Mouse (Mus musculus) lung, adult 2 months (tissue): Measurements from ENCODE around the gene Pde10a. TPM values are rescaled to one million over a fixed set of nuclear protein-coding genes. Genes with fewer than 3 reads are reported as not detected.

Experiments
- DNase-seq: peaks from one replicate; pipeline ENCODE4 v3.0.0; 2022
- H3K4me1 ChIP-seq: fragments of 200-500 bp; 2 replicates; pipeline ENCODE4 v1.6.1; 2011; ENCODE audit warnings: low read length; ENCODE audit not compliant: control insufficient read depth, insufficient read depth
- H3K4me3 ChIP-seq: fragments of 200-500 bp; replicated peaks from 2 replicates; pipeline ENCODE3; 2011; ENCODE audit warnings: low read depth, mild to moderate bottlenecking, control low read depth, low read length; ENCODE audit errors: extremely low read depth
- CTCF ChIP-seq: fragments of 200-500 bp; IDR thresholded peaks from 2 replicates; pipeline ENCODE4 v1.5.1; 2011; ENCODE audit warnings: mild to moderate bottlenecking, low read length, control low read depth; ENCODE audit not compliant: insufficient read depth
- POLR2A ChIP-seq: fragments of 200-500 bp; IDR thresholded peaks from 2 replicates; pipeline ENCODE4 v1.6.1; 2011; ENCODE audit warnings: low read depth, mild to moderate bottlenecking, control low read depth, low read length, borderline replicate concordance; ENCODE audit errors: extremely low read depth
- WGBS: fragments of 180-500 bp; shearing (Covaris S2); methylation state at CpG from one replicate; pipeline ENCODE4 v1.1.7; 2018; 5-methylcytosine and 5-hydroxymethylcytosine counted together
- polyA plus RNA-seq: library from polyadenylated mRNA; depleted of rRNA; stranded (reverse); fragments of >200 nt; gene quantifications from 2 replicates; pipeline ENCODE4 v1.2.3, GENCODE M21; 2012

The Pde10a gene
- polyA plus RNA-seq, 1 experiment = 0.62 TPM

DNA sequence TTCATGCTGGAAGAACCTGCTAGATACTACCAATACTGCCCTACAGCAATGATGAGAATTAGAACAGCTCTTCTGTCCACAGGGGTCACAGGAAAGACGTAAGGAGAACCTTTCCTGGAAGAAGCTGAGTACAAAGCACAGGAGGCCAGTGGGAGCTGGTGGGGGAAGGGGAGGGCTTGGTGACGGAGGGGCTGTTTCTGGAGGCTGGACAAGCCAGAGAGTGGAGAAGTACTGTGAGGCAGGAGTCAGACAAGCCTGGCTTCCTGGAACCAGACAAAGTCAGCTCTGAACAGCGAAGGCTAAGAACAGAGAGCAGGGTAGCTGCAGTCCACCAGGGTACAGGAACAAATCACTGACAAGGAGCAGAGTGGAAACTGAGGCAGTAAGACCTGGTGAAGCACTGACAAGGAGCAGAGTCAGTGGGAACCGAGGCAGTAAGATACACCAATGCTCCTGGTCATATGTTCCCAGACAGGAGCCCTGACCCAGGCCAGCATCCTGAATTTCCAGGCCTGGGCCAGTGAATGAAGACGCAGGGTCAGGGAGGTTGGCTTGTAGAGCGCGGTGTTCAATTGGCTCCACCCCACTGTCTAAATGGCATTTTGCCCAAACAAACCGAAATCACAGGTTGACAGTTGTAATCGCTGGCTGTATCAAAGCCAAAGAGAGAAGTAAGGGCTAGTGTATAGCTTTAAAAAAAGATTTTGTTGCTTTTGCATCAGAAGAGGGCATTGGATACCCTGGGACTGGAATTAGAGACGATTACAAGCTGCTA is 314.3 kb downstream of the Pde10a start:
- 69% methylated on average over 10 of the region's 10 CpGs for WGBS
- Histone ChIP-seq H3K4me3 (no peak overlapping the region), H3K4me1 (peaks cover 5% of the 10 kb centered on the region)
- no peak for TF ChIP-seq POLR2A
- no peak for TF ChIP-seq CTCF
- no peak for DNase-seq

DNA sequence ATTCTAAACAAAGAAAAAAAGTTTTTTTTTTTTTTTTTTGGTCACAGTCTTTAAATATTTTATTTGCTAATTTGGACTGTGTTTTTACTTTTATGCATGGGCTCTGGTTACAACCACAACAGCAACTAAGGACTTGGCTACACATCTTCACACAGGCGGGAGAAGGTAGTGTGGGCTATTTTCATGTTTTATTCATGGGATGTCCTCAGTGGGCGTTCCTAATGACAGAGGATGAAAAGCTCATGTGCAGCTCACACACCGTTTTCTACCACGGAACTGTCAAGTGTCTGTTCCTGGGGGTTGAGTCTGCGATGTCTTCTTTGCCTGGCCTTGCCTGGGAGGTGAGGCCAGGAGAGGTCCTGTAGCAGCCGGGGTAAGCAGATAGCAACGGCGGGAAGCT is 315.9 kb downstream of the Pde10a start:
- DNase-seq = no peak
- 90% methylated on average over 8 of the region's 8 CpGs for WGBS
- no peak overlapping the region for H3K4me3 ChIP-seq
- H3K4me1 ChIP-seq = peaks cover 5% of the 10 kb centered on the region
- no peak for TF ChIP-seq POLR2A

- peaks cover 5% of the 10 kb centered on the region for H3K4me1 ChIP-seq
Measured at GRCm38 (mm10) chr17:8841897-8842540, 316.8 kb downstream of the Pde10a start.

GRCm38 (mm10) chr17:8842662-8843061 is 317.5 kb downstream of the Pde10a start:
- TF ChIP-seq CTCF = no peak
- Histone ChIP-seq H3K4me1 (peaks cover 5% of the 10 kb centered on the region), H3K4me3 (no peak overlapping the region)
- 50% methylated on average over 4 of the region's 4 CpGs for WGBS
- no peak for DNase-seq

More at GRCm38 (mm10) chr17:8841897-8842540, 316.8 kb downstream of the Pde10a start:
- no peak overlapping the region for H3K4me3 ChIP-seq
- DNase-seq = no peak
- WGBS = 53% methylated on average over 8 of the region's 8 CpGs
- TF ChIP-seq CTCF (no peak), POLR2A (no peak)

- Histone ChIP-seq H3K4me3 (no peak overlapping the region), H3K4me1 (no peaks in the 10 kb centered on the region)
- TF ChIP-seq POLR2A (no peak), CTCF (no peak)
- no peak for DNase-seq
- WGBS = 87% methylated on average over 7 of the region's 7 CpGs
Measured at GRCm38 (mm10) chr17:8843941-8844340, 318.8 kb downstream of the Pde10a start.

- WGBS = 46% methylated on average over 6 of the region's 6 CpGs
- no peaks in the 10 kb centered on the region for H3K4me1 ChIP-seq
- TF ChIP-seq CTCF (no peak), POLR2A (no peak)
- no peak for DNase-seq
- no peak overlapping the region for H3K4me3 ChIP-seq
Measured at GRCm38 (mm10) chr17:8846506-8846905, 321.3 kb downstream of the Pde10a start.

DNA sequence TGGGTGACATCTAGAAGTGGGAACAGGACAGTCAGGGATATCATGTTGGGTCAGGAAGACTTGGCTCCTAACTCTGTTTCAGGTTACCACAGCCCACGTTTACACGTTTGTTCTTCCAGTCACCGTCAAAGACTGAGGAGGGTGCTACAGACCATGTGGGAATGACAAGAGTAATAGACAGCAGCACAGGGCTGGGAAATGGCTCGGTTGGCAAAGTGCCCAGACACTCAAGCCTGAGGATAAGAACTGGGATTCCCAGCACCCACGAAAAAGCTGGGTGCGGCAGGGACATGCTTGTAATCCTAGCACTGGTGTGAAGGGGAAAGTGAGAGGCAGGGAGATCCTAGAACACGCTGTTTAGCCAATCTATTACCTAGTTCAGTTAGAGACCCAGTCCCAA is 322.4 kb downstream of the Pde10a start:
- TF ChIP-seq CTCF (no peak), POLR2A (no peak)
- Histone ChIP-seq H3K4me3 (no peak overlapping the region), H3K4me1 (no peaks in the 10 kb centered on the region)
- 42% methylated on average over 7 of the region's 7 CpGs for WGBS
- DNase-seq = no peak

- TF ChIP-seq POLR2A (no peak), CTCF (no peak)
- H3K4me3 ChIP-seq = no peak overlapping the region
- 93% methylated on average over 6 of the region's 6 CpGs for WGBS
- H3K4me1 ChIP-seq = no peaks in the 10 kb centered on the region; the same call in 1 of the 2 replicates
- DNase-seq = no peak
Measured at GRCm38 (mm10) chr17:8851846-8852245, 326.7 kb downstream of the Pde10a start.

DNA sequence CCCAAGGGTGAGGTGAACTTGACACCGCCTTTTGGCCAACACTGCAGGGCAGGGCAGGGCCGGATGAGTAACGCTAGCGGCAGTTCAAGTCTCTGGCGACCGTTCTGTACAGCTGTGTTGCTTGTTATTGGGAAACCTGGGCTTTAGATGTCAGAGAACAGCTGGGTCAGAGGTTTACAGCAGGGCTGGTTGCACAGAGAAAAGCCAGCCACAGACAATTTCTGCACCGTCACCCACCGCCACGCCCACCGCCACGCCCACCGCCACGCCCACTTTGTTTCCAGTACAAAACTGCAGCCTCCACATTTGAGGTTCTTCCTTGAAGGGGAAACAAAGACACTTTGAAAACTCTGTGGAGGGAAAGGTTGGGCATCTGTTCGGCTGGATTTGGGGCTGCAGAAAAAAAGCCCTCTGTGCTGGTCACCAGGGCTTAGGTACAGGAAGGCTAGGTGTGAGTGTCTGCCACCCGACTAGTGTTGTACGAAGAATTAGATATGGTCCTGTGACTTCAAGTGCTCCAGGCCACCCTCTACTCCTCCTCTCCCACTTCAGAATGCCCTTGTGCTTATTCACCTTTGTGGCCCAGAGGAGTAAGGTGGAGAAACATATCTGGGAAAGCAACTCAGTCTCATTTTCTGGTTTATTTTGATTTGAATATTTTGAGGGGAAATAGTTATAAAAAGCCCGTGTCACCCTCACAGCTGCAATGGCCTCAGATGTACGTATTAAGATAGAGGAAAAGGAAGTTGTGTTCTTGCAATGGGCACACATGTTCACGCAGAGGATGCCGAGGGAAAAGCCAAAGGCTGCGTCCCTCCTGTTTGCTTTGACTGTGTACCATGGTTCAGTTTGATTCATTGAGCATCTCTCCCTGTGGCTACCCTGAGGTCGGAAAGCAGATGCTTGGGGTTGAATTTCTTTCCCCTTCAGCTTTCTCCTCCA is 331.5 kb downstream of the Pde10a start:
- 27% methylated on average over 22 of the region's 22 CpGs for WGBS
- no peak for TF ChIP-seq CTCF
- no peak for TF ChIP-seq POLR2A
- Histone ChIP-seq H3K4me1 (no peaks in the 10 kb centered on the region; the same call in 1 of the 2 replicates), H3K4me3 (no peak overlapping the region)
- peak; percentile 36 for DNase-seq
